Mouse (Mus musculus): ENCODE measurements around the gene Gcnt1.

GRCm38 (mm10) chr19:17323689-17324241 lies 48.9 kb downstream of the Gcnt1 start:
- no peak for TF ChIP-seq CTCF (IDR thresholded peaks at IDR 0.05; ENCODE audit: extremely low read depth, insufficient read depth, low read length)
- no peak for TF ChIP-seq POLR2A (IDR thresholded peaks at IDR 0.05; ENCODE audit: extremely low read depth, insufficient read depth, low read length)
